Mouse (Mus musculus) left cerebral cortex, postnatal 36 days (tissue): ENCODE measurements around the gene Fgf8. TPM values are rescaled to one million over a fixed set of nuclear protein-coding genes. Genes with fewer than 3 reads are reported as not detected.

Experiments
- DNase-seq, 2 experiments: peaks; one replicate each; pipeline ENCODE4 v3.0.0; 2021 to 2022; ENCODE audit warnings: low spot score in 2 of 2, mixed read lengths in 1 of 2
- intact Hi-C: fragments of 180-260 bp; cut with DNase I; formaldehyde crosslinking; loops from one replicate; pipeline ENCODE4 v1.15.1; 2025
- total RNA-seq, 2 experiments: library from RNA; stranded (reverse); gene quantifications; 2 replicates each; pipeline ENCODE4 v1.2.3; 2021

Fgf8 gene
- total RNA-seq, 2 experiments from 2014 or later, result not detected

DNA sequence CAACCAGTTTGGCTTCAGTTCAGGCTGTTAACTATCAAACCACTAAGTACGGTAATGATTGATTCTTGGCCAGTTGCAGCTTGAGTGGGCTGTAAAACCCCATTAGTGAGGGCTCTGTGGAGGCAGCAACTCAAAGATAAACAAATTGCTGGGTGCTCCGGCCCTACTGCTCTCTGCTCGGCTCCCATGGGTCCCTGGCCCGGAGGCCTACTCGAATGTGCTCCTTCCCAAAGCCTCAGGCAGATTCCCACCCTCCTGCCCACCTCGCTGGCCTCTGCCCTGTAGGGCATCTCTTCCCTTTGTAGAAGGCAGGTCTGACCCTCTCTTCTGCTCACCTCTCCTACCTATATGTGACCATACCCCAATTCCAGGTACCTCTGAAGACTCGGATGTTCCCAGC lies 8.0 kb downstream of the Fgf8 start:
- intact Hi-C loops, result no loop called here
- no peak for DNase-seq

GRCm38 (mm10) chr19:45734191-45734590 lies 8.5 kb downstream of the Fgf8 start:
- intact Hi-C loops, result no loop called here
- DNase-seq, result no peak

- intact Hi-C loops, result no loop called here
These were observed 9.2 kb downstream of the Fgf8 start for GRCm38 (mm10) chr19:45733564-45733963.

DNA sequence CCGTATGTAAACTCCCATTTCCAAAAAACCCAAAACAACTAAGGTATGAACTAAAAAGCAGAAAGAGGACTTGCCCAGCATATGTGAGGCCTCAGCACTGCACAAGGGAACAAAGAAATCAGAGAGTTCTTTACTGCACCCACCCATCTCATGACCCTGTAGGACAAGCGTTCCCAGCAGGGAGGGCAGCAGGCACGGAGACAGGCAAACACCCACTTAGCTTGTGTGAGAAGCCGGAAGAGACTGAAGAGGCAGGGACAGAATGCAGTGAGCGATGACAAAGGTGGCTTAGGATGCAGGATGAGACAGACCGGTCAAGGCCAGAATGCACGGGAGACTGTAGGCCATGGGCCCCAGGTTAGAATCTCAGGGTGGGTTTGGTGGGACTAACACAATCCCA lies 11.1 kb downstream of the Fgf8 start:
- intact Hi-C loops, result no loop called here
- no peak for DNase-seq

More at GRCm38 (mm10) chr19:45733564-45733963, 9.2 kb downstream of the Fgf8 start:
- DNase-seq, result no peak

DNA sequence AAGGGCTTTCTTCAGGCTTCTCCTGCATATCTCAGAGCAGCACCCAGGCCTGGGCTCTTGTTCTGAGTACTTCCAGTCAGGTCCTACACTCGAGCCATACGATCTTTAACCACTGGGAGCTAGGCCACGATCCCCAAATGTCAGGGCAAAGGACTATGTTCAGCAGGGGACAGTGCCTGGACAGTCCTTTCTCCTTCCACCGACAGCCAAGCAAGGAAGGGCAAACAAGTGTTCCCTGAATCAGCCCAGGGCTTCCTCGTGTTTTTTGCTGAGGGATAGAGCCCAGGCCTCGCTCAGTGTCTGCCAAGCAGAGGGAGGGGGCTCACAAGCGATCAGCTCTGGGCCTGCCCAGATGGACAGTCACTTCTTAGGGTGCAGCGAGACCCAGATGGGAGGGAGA lies 12.7 kb downstream of the Fgf8 start:
- intact Hi-C loops, result no loop called here

GRCm38 (mm10) chr19:45727231-45727630 lies 15.5 kb downstream of the Fgf8 start:
- intact Hi-C loops, result no loop called here
- DNase-seq, result no peak

More for the DNA sequence above, 12.7 kb downstream of the Fgf8 start:
- no peak for DNase-seq

DNA sequence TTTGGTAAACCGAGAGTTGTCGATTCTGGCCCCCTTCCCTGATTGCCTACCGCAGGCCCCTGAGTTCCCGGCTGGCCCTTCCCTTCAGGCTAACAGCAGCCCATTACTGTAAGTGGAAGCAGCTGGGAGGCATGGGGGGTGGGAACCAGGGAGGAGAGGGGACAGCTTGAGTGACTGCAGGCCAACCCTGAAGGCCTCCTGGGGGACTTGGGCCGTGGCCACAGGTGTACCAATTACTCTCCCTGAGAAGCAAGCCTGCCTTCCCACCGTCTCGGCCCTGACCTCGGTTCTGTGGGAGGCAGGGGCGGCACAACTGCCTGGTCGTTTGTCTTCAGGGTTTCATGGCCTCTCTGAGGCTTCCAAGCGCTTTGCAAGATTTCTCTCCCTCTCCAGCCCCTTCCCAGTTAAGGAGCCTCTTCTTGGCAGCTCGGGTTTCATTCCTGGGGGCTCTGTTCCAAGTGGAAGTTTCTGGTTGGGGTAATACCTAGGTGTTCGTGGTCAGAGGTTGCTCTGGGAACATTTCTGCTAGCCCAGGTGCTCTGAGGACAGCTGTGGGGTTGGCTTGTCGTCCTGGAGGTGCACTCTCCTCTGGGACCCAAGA lies 16.9 kb downstream of the Fgf8 start:
- DNase-seq, result no peak
- intact Hi-C loops, result no loop called here

DNA sequence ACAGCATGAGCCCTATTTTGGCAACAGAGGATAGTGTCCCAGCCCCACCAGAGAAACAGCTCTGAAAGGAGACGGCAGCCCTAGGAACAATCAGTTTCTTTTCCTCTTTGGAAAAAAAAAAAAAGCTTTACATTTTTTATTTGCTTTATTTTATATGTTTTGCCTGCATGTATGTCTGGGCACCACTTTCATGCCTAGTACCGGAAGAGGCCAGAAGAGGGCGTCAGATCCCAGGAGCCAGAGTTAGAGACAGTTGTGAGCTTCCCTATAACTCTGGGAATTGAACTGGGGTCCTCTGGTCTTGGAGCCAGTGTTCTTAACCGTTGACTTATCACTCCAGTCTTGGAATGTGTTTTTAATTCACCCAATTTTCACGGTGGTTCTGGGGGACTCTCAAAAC lies 20.5 kb downstream of the Fgf8 start:
- no peak for DNase-seq
- intact Hi-C loops, result no loop called here

DNA sequence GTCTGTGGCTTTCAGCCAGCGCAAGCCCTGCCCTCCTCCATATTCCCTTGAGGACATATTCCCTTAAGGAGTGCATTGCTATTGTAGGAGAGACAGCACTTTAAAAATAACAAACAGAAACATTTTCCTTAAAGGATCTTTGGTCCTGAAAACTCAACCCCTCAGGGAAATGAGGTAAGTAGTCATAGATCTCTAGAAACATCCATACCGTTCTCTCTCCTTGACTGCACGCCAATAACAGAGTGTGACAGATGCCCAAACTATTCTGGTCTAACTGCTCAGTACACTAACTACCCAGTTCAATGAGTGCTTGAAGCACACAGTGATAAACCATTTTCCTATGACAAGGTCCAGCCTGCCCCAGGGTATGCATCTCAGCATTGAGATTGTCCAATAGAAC lies 24.4 kb downstream of the Fgf8 start:
- no peak for DNase-seq
- intact Hi-C loops, result no loop called here

GRCm38 (mm10) chr19:45717493-45718220 lies 25.1 kb downstream of the Fgf8 start:
- intact Hi-C loops, result no loop called here
- peak; percentile 10 to 25 for DNase-seq

GRCm38 (mm10) chr19:45708704-45709103 lies 34.0 kb downstream of the Fgf8 start:
- no peak for DNase-seq
- intact Hi-C loops, result no loop called here

- no peak for DNase-seq
- intact Hi-C loops, result no loop called here
These were observed 46.5 kb downstream of the Fgf8 start for GRCm38 (mm10) chr19:45696281-45696600.

DNA sequence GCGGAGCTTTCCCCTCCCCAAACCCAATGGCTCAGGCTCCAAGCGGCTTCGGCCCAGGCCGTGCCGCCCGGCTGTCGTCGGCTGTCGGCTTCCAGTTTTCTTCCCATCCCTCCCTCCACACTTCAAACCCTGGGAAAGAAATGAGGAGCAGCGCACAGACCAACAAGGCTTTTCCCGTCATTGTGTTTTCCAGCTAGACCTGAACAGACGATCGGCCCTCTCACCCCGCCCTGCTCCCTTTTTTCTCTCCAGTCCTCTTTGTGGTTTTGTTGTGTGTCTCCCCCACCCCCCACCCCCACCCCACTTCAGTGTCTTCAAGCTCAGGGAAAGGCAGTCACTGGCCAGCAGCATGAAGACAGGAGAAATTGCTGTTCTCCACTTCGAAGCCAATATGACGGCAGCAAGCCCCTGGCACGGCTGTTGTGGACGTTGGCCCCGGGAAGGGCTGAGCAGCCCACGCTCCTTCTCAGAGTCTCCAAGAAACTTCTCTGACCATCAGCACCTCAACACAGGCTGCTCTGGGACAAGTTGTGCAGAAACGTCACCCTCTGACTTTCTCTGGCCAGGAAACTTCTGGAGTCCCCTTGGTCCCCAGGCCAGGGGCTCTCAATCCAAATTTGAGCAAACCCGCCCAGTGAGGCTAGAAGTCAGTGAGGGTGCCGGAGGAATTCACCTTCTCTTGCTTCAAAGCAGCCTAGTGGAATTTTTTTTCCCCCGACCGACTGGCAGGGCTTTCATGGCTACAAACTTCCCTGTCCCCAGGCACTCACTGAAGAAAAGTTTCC lies 47.0 kb downstream of the Fgf8 start:
- no peak for DNase-seq
- intact Hi-C loops, result no loop called here

DNA sequence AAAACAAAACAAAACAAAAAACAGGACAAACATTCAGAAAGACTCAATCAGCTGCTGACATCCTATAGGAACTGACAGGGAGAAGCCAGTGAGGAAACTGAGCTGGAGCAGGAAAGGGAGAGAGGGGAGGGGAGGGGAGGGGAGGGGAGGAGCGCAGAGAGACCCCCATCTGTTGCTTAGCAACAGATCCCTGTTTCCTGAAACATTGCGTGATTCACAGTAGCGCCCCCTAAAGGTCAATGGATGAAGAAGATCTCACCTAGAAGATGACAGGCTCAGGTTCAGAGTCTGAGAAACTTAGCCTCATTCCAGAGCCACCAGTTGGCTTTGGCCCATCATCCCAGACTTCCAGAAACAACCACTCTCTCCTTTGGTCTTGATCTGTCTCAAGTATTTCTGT lies 48.7 kb downstream of the Fgf8 start:
- no peak for DNase-seq
- intact Hi-C loops, result no loop called here

- intact Hi-C loops, result no loop called here
- peak; percentile 23 to 39 for DNase-seq
These were observed 50.5 kb downstream of the Fgf8 start for GRCm38 (mm10) chr19:45692211-45692610.

DNA sequence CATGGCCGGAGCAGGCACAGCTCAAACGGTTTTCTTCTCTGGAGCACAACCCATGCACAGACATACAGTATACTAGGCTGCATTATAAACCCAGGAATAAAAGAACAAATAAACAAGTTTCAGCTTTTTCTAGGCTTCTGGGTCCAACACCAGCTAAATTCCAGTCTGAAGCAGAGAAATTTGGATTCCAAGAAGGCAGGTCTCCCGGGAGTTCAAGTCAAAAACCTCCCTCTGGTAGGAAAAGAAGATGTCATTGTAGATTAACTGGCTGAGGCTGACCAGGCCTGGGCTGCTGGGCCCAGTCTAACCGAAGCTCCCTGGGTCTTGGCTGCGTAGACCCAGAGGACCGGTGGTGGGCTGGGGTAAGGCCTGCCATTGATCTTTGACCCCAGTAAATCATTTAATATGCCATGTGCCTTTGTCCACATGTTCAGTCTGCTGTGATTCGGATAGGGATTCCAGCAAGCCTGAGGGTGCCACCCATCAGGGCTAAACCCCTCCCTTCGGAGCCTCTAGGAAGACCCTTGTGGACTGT lies 51.6 kb downstream of the Fgf8 start:
- DNase-seq, result no peak
- intact Hi-C loops, result no loop called here

DNA sequence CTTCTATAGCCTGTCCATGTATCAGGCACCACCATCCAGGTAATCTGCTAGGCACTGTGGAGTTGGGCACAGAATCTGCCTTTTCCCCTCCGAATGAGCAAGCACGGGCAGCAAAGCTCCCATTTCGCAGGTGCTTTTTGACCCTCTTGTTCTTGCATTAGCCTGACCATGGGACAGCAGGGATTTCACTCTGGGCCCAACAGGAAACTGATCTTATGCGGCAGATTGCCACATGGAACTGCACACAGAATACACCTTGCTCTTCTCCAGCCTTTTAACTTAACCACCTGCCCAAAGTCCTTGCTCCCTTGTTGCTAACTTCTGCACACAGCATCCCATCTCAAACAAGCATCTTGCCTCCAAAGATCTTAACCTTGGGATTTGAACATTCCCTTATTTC lies 55.7 kb downstream of the Fgf8 start:
- DNase-seq, result no peak
- intact Hi-C loops, result no loop called here
